Mouse (Mus musculus): ENCODE results near the gene Xrcc5. TPM values are rescaled to one million over a fixed set of nuclear protein-coding genes. Genes with fewer than 3 reads are reported as not detected.

The Xrcc5 gene
- polyA plus RNA-seq, 1 experiment from 2014 or later: 14.0 TPM

DNA sequence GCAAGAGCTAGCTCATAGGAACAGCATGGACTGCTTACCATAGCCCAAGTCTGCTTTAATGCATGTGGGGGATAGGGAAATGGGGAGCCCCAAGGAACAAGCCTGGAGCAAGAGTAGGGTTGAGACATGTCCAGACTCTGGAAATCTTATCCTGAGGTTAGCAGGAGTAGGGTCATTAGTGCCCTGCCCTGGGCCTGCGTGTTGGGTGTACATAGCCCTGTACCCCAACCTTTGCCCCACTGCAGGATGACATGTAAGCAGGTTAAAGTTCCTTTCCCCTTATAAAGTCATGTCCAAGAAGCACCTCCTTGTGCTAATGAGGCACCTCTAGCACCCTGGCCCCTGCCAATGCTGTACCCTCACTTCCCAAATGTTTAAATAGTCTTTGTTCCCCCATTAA is 125.4 kb downstream of the Xrcc5 start:
- H3K4me2 ChIP-seq (replicated peaks; ENCODE audit: low read depth): no peak overlapping the region
- ATAC-seq: peak; percentile 77
- no peaks in the 10 kb centered on the region for H3K36me3 ChIP-seq (ENCODE audit: control insufficient read depth, insufficient read depth)
- H3K27me3 ChIP-seq (replicated peaks; ENCODE audit: control insufficient read depth, insufficient read depth, low read length): no peaks in the 10 kb centered on the region
- H3K4me3 ChIP-seq (ENCODE audit: low read depth, low read length): no peak overlapping the region
- 27% methylated on average over 1 of the region's 1 CpGs for WGBS
- H3K27ac ChIP-seq (ENCODE audit: low read depth, low read length): no peak overlapping the region
- H3K9ac ChIP-seq (ENCODE audit: low read depth, low read length): no peak overlapping the region
- no peak for TF ChIP-seq CTCF (IDR thresholded peaks at IDR 0.05; ENCODE audit: low read depth)
- no peaks in the 10 kb centered on the region for H3K4me1 ChIP-seq (replicated peaks; ENCODE audit: control insufficient read depth, insufficient read depth, low read length)
- H3K9me3 ChIP-seq (ENCODE audit: control insufficient read depth): no peaks in the 10 kb centered on the region

DNA sequence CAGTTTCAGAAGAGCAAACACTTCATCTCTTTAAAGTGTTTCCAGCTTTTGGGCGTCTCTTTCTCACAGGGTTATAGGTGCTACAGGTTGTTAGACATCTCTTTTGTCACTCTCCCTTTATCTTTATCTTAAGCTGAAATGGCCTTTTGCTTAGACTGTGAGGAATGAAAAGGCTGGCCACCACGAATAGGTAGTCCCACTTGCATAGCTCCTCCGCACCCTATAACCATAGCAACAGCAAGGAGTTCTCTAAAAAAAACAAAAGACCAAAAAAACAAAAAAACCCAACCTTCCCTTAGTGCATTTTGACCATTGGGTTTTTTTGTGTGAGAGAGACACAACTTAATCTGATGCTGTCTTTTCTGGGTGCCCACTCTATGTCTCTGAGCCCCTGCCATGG is 127.3 kb downstream of the Xrcc5 start:
- no peaks in the 10 kb centered on the region for H3K36me3 ChIP-seq (ENCODE audit: control insufficient read depth, insufficient read depth)
- WGBS: 51% methylated on average over 3 of the region's 3 CpGs
- no peak overlapping the region for H3K4me3 ChIP-seq (ENCODE audit: low read depth, low read length)
- ATAC-seq: no peak
- H3K27me3 ChIP-seq (replicated peaks; ENCODE audit: control insufficient read depth, insufficient read depth, low read length): no peaks in the 10 kb centered on the region
- no peak for TF ChIP-seq CTCF (IDR thresholded peaks at IDR 0.05; ENCODE audit: low read depth)
- H3K27ac ChIP-seq (ENCODE audit: low read depth, low read length): no peak overlapping the region
- no peaks in the 10 kb centered on the region for H3K4me1 ChIP-seq (replicated peaks; ENCODE audit: control insufficient read depth, insufficient read depth, low read length)
- H3K9ac ChIP-seq (ENCODE audit: low read depth, low read length): no peak overlapping the region
- H3K9me3 ChIP-seq (ENCODE audit: control insufficient read depth): no peaks in the 10 kb centered on the region
- no peak overlapping the region for H3K4me2 ChIP-seq (replicated peaks; ENCODE audit: low read depth)

DNA sequence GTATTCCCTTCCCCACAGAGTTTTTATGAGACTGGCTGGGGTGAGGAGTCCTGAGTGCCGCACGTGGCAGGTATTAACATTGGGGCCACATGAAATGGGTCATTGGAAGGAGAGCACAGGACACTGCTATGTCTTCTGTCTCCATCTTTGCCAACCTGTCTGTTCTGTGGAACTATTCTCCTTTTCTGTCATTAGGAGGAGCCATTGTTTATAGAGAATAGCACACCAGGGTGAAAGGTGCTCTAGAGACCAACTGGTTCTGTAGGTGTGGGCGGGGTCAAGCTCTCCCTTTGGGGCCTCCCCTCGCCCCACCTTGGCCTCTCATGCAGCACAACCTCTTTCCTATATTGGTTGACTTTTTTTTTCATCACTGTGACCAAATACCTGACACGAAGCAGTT is 129.7 kb downstream of the Xrcc5 start:
- Histone ChIP-seq H3K4me3 (ENCODE audit: low read depth, low read length) (no peak overlapping the region), H3K9ac (ENCODE audit: low read depth, low read length) (no peak overlapping the region), H3K4me1 (replicated peaks; ENCODE audit: control insufficient read depth, insufficient read depth, low read length) (no peaks in the 10 kb centered on the region), H3K27ac (ENCODE audit: low read depth, low read length) (no peak overlapping the region), H3K4me2 (replicated peaks; ENCODE audit: low read depth) (no peak overlapping the region), H3K9me3 (ENCODE audit: control insufficient read depth) (no peaks in the 10 kb centered on the region), H3K36me3 (ENCODE audit: control insufficient read depth, insufficient read depth) (no peaks in the 10 kb centered on the region), H3K27me3 (replicated peaks; ENCODE audit: control insufficient read depth, insufficient read depth, low read length) (no peaks in the 10 kb centered on the region)
- TF ChIP-seq CTCF (IDR thresholded peaks at IDR 0.05; ENCODE audit: low read depth): no peak
- WGBS: 67% methylated on average over 5 of the region's 5 CpGs
- ATAC-seq: no peak

DNA sequence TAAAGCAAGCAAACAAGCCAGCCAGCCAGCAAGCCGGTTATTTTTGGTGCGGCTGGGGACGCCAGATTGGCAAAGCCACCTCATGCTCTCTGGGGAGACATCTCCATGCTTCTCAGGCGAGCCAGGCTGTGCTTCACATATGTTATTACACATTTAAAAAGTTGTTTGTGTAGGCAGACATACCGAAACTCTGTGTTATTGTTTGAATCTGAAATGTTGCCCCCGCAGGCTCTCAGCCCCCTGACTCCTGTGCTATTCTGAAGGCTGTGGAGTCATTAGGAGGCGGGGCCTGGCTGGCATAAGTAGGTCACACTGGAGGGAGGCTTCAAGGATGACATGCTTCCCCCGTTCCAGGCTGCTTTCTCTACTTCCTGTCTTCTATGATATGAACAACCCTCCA is 131.9 kb downstream of the Xrcc5 start:
- WGBS: 72% methylated on average over 8 of the region's 8 CpGs
- H3K9ac ChIP-seq (ENCODE audit: low read depth, low read length): no peak overlapping the region
- no peaks in the 10 kb centered on the region for H3K4me1 ChIP-seq (replicated peaks; ENCODE audit: control insufficient read depth, insufficient read depth, low read length)
- ATAC-seq: no peak
- H3K4me3 ChIP-seq (ENCODE audit: low read depth, low read length): no peak overlapping the region
- H3K36me3 ChIP-seq (ENCODE audit: control insufficient read depth, insufficient read depth): no peaks in the 10 kb centered on the region
- no peak overlapping the region for H3K27ac ChIP-seq (ENCODE audit: low read depth, low read length)
- H3K27me3 ChIP-seq (replicated peaks; ENCODE audit: control insufficient read depth, insufficient read depth, low read length): no peaks in the 10 kb centered on the region
- no peak for TF ChIP-seq CTCF (IDR thresholded peaks at IDR 0.05; ENCODE audit: low read depth)
- H3K9me3 ChIP-seq (ENCODE audit: control insufficient read depth): no peaks in the 10 kb centered on the region
- no peak overlapping the region for H3K4me2 ChIP-seq (replicated peaks; ENCODE audit: low read depth)

DNA sequence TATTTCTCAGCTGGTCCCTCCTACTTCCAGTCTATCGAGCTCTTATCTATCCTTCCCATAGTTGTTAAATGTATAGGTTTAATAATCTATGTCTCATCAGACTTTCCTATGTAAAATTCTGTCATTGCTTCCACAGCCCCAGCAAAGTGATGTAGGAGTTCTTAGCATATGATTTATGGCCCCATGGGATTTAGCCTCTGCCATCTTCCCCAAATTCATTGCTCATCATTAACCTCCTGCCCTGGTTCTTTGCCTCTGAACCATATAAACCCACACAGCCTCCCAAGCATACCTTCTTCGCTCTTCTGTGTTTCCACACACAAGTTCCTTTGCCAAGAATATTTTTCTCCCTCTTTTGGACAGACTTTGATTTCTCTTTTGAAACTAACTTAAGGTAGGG is 135.5 kb downstream of the Xrcc5 start:
- Histone ChIP-seq H3K4me2 (replicated peaks; ENCODE audit: low read depth) (no peak overlapping the region), H3K9me3 (ENCODE audit: control insufficient read depth) (no peaks in the 10 kb centered on the region), H3K36me3 (ENCODE audit: control insufficient read depth, insufficient read depth) (no peaks in the 10 kb centered on the region), H3K9ac (ENCODE audit: low read depth, low read length) (no peak overlapping the region), H3K4me3 (ENCODE audit: low read depth, low read length) (no peak overlapping the region), H3K27me3 (replicated peaks; ENCODE audit: control insufficient read depth, insufficient read depth, low read length) (no peaks in the 10 kb centered on the region), H3K4me1 (replicated peaks; ENCODE audit: control insufficient read depth, insufficient read depth, low read length) (no peaks in the 10 kb centered on the region), H3K27ac (ENCODE audit: low read depth, low read length) (no peak overlapping the region)
- 85% methylated on average over 2 of the region's 2 CpGs for WGBS
- ATAC-seq: no peak
- TF ChIP-seq CTCF (IDR thresholded peaks at IDR 0.05; ENCODE audit: low read depth): no peak

Other genes starting within 250 kb of the Xrcc5 start
- gene Mreg, start 95.1 kb upstream of the Xrcc5 start, polyA plus RNA-seq (2015; fragmentation: Nextera tagmentation; extraction: Ambion mirVana): 26.6 and 37.7 TPM in 2 replicates
- gene Pecr, start 23.1 kb upstream of the Xrcc5 start, polyA plus RNA-seq (2015; fragmentation: Nextera tagmentation; extraction: Ambion mirVana): 67.9 and 88.6 TPM in 2 replicates
- gene Tmem169, start 23.1 kb upstream of the Xrcc5 start, polyA plus RNA-seq (2015; fragmentation: Nextera tagmentation; extraction: Ambion mirVana): 1.3 TPM in 2 replicates
- gene March4, start 229.5 kb downstream of the Xrcc5 start, polyA plus RNA-seq (2015; fragmentation: Nextera tagmentation; extraction: Ambion mirVana): 0.12 and 0.20 TPM in 2 replicates

All from intestine, postnatal 0 days (tissue).